Mouse (Mus musculus): ENCODE data around the gene B4galnt1. TPM values are rescaled to one million over a fixed set of nuclear protein-coding genes. Genes with fewer than 3 reads are reported as not detected.

B4galnt1 gene
- polyA plus RNA-seq, 1 experiment from 2014 or later, result 45.1 TPM

GRCm38 (mm10) chr10:127194428-127195327 lies 29.7 kb downstream of the B4galnt1 start:
- peaks cover 62% of the 10 kb centered on the region for H3K4me1 ChIP-seq (replicated peaks)
- no peaks in the 10 kb centered on the region for H3K9me3 ChIP-seq
- H3K4me2 ChIP-seq, result peak overlapping the region; percentile 88
- H3K27me3 ChIP-seq, result no peaks in the 10 kb centered on the region
- peak overlapping the region; percentile 95 for H3K27ac ChIP-seq (replicated peaks)
- peaks cover 54% of the 10 kb centered on the region for H3K36me3 ChIP-seq
- peak; percentile 34 for ATAC-seq (ENCODE audit: low read depth)
- peak overlapping the region; percentile 95 for H3K4me3 ChIP-seq
- H3K9ac ChIP-seq, result peak overlapping the region; percentile 96
- 18% methylated on average over 22 of the region's 22 CpGs for WGBS

- Histone ChIP-seq H3K4me1 (replicated peaks) (peaks cover 53% of the 10 kb centered on the region), H3K27me3 (no peaks in the 10 kb centered on the region), H3K9ac (peak within 1 kb of the TSS; percentile 96), H3K9me3 (no peaks in the 10 kb centered on the region), H3K27ac (replicated peaks) (peak within 1 kb of the TSS; percentile 95), H3K4me3 (peak within 1 kb of the TSS; percentile 95), H3K36me3 (peaks cover 61% of the 10 kb centered on the region), H3K4me2 (peak within 1 kb of the TSS; percentile 88)
- peak; percentile 70 for ATAC-seq (ENCODE audit: low read depth)
- WGBS, result 0% methylated on average over 44 of the region's 47 CpGs
These were observed 30.5 kb downstream of the B4galnt1 start, which contains the start of gene Dtx3 for GRCm38 (mm10) chr10:127195328-127196129. Gene Dtx3, minus strand, starts transcription at chr10:127195728.

GRCm38 (mm10) chr10:127196392-127196791 lies 31.4 kb downstream of the B4galnt1 start:
- H3K27me3 ChIP-seq, result no peaks in the 10 kb centered on the region
- ATAC-seq (ENCODE audit: low read depth), result peak; percentile 62
- peak overlapping the region; percentile 95 for H3K27ac ChIP-seq (replicated peaks)
- H3K4me3 ChIP-seq, result peak overlapping the region; percentile 95
- H3K9me3 ChIP-seq, result no peaks in the 10 kb centered on the region
- H3K4me2 ChIP-seq, result peak overlapping the region; percentile 88
- H3K4me1 ChIP-seq (replicated peaks), result peaks cover 45% of the 10 kb centered on the region
- WGBS, result 0% methylated on average over 5 of the region's 5 CpGs
- H3K9ac ChIP-seq, result peak overlapping the region; percentile 96
- peaks cover 60% of the 10 kb centered on the region for H3K36me3 ChIP-seq

GRCm38 (mm10) chr10:127197104-127197503 lies 32.1 kb downstream of the B4galnt1 start:
- H3K9me3 ChIP-seq, result no peaks in the 10 kb centered on the region
- H3K4me3 ChIP-seq, result no peak overlapping the region
- 0 out of 2 replicates have a peak overlapping the region, but pooled peaks have one; percentile 7 for H3K27ac ChIP-seq (replicated peaks)
- peaks cover 60% of the 10 kb centered on the region for H3K36me3 ChIP-seq
- no peak overlapping the region for H3K4me2 ChIP-seq
- ATAC-seq (ENCODE audit: low read depth), result no peak
- no peak overlapping the region for H3K9ac ChIP-seq
- WGBS, result 87% methylated on average over 8 of the region's 8 CpGs
- H3K27me3 ChIP-seq, result no peaks in the 10 kb centered on the region
- peaks cover 43% of the 10 kb centered on the region for H3K4me1 ChIP-seq (replicated peaks)

- H3K27ac ChIP-seq (replicated peaks), result 0 out of 2 replicates have a peak overlapping the region, but pooled peaks have one; percentile 7
- no peaks in the 10 kb centered on the region for H3K9me3 ChIP-seq
- no peak for ATAC-seq (ENCODE audit: low read depth)
- H3K4me3 ChIP-seq, result no peak overlapping the region
- H3K4me2 ChIP-seq, result no peak overlapping the region
- no peak overlapping the region for H3K9ac ChIP-seq
- WGBS, result 69% methylated on average over 11 of the region's 11 CpGs
- peaks cover 60% of the 10 kb centered on the region for H3K36me3 ChIP-seq
- H3K27me3 ChIP-seq, result no peaks in the 10 kb centered on the region
- H3K4me1 ChIP-seq (replicated peaks), result peaks cover 38% of the 10 kb centered on the region
These were observed 32.6 kb downstream of the B4galnt1 start for GRCm38 (mm10) chr10:127197505-127198110.

- no peaks in the 10 kb centered on the region for H3K9me3 ChIP-seq
- H3K4me2 ChIP-seq, result no peak overlapping the region
- 70% methylated on average over 2 of the region's 2 CpGs for WGBS
- H3K4me1 ChIP-seq (replicated peaks), result peaks cover 29% of the 10 kb centered on the region
- no peak overlapping the region for H3K4me3 ChIP-seq
- no peaks in the 10 kb centered on the region for H3K27me3 ChIP-seq
- no peak overlapping the region; the same call in 1 of the 2 replicates for H3K27ac ChIP-seq (replicated peaks)
- 0 out of 2 replicates have a peak overlapping the region, but pooled peaks have one; percentile 8 for H3K9ac ChIP-seq
- peaks cover 59% of the 10 kb centered on the region for H3K36me3 ChIP-seq
- no peak for ATAC-seq (ENCODE audit: low read depth)
These were observed 33.5 kb downstream of the B4galnt1 start for GRCm38 (mm10) chr10:127198492-127198891.

GRCm38 (mm10) chr10:127199068-127199467 lies 34.0 kb downstream of the B4galnt1 start:
- H3K4me1 ChIP-seq (replicated peaks), result peaks cover 27% of the 10 kb centered on the region
- no peaks in the 10 kb centered on the region for H3K9me3 ChIP-seq
- peaks cover 64% of the 10 kb centered on the region for H3K36me3 ChIP-seq
- H3K27ac ChIP-seq (replicated peaks), result peak overlapping the region; percentile 3; the same call in 1 of the 2 replicates
- H3K27me3 ChIP-seq, result no peaks in the 10 kb centered on the region
- H3K4me2 ChIP-seq, result no peak overlapping the region
- no peak overlapping the region for H3K4me3 ChIP-seq
- no peak for ATAC-seq (ENCODE audit: low read depth)
- WGBS, result 72% methylated on average over 5 of the region's 5 CpGs
- 0 out of 2 replicates have a peak overlapping the region, but pooled peaks have one; percentile 8 for H3K9ac ChIP-seq

GRCm38 (mm10) chr10:127199474-127199873 lies 34.4 kb downstream of the B4galnt1 start:
- Histone ChIP-seq H3K36me3 (peaks cover 66% of the 10 kb centered on the region), H3K4me2 (no peak overlapping the region), H3K9me3 (no peaks in the 10 kb centered on the region), H3K27me3 (no peaks in the 10 kb centered on the region), H3K4me3 (no peak overlapping the region), H3K9ac (no peak overlapping the region), H3K4me1 (replicated peaks) (peaks cover 23% of the 10 kb centered on the region), H3K27ac (replicated peaks) (no peak overlapping the region)
- no peak for ATAC-seq (ENCODE audit: low read depth)
- 81% methylated on average over 11 of the region's 11 CpGs for WGBS

- H3K36me3 ChIP-seq, result peaks cover 74% of the 10 kb centered on the region
- ATAC-seq (ENCODE audit: low read depth), result no peak
These were observed 35.3 kb downstream of the B4galnt1 start for GRCm38 (mm10) chr10:127200279-127200678.

GRCm38 (mm10) chr10:127203106-127203505 lies 38.1 kb downstream of the B4galnt1 start:
- H3K9me3 ChIP-seq, result no peaks in the 10 kb centered on the region
- peaks cover 94% of the 10 kb centered on the region for H3K36me3 ChIP-seq
- no peaks in the 10 kb centered on the region for H3K27me3 ChIP-seq
- WGBS, result 89% methylated on average over 3 of the region's 3 CpGs
- no peaks in the 10 kb centered on the region; the same call in 1 of the 2 replicates for H3K4me1 ChIP-seq (replicated peaks)
- H3K4me2 ChIP-seq, result no peak overlapping the region
- no peak for ATAC-seq (ENCODE audit: low read depth)
- no peak overlapping the region for H3K27ac ChIP-seq (replicated peaks)
- no peak overlapping the region for H3K9ac ChIP-seq
- no peak overlapping the region for H3K4me3 ChIP-seq

More at GRCm38 (mm10) chr10:127200279-127200678, 35.3 kb downstream of the B4galnt1 start:
- Histone ChIP-seq H3K27me3 (no peaks in the 10 kb centered on the region), H3K27ac (replicated peaks) (no peak overlapping the region), H3K4me2 (no peak overlapping the region), H3K9me3 (no peaks in the 10 kb centered on the region), H3K4me3 (no peak overlapping the region), H3K4me1 (replicated peaks) (peaks cover 17% of the 10 kb centered on the region), H3K9ac (no peak overlapping the region)
- 87% methylated on average over 8 of the region's 8 CpGs for WGBS

GRCm38 (mm10) chr10:127204589-127204988 lies 39.6 kb downstream of the B4galnt1 start:
- H3K9me3 ChIP-seq, result no peaks in the 10 kb centered on the region
- 89% methylated on average over 5 of the region's 5 CpGs for WGBS
- no peaks in the 10 kb centered on the region for H3K27me3 ChIP-seq
- H3K36me3 ChIP-seq, result peaks cover 87% of the 10 kb centered on the region
- H3K4me2 ChIP-seq, result no peak overlapping the region
- no peak for ATAC-seq (ENCODE audit: low read depth)
- H3K9ac ChIP-seq, result no peak overlapping the region
- no peak overlapping the region for H3K27ac ChIP-seq (replicated peaks)
- peaks cover 4% of the 10 kb centered on the region; the same call in 1 of the 2 replicates for H3K4me1 ChIP-seq (replicated peaks)
- no peak overlapping the region for H3K4me3 ChIP-seq
